Mouse (Mus musculus): ENCODE measurements around the gene Csf1. TPM values are rescaled to one million over a fixed set of nuclear protein-coding genes. Genes with fewer than 3 reads are reported as not detected.

The Csf1 gene
- total RNA-seq (2021) = 10 to 100 TPM; 18.0 to 19.8 TPM
- long read RNA-seq, experiment 1, full-length matches to known transcripts = 4 of 8 reads
- long read RNA-seq, experiment 1, partial matches to known transcripts = 3 of 8 reads
- long read RNA-seq, experiment 1, other reads (novel, unspliced or antisense) = 1 of 8 reads
- long read RNA-seq, experiment 2, full-length matches to known transcripts = 4 of 11 reads
- long read RNA-seq, experiment 2, partial matches to known transcripts = 5 of 11 reads
- long read RNA-seq, experiment 2, other reads (novel, unspliced or antisense) = 2 of 11 reads

DNA sequence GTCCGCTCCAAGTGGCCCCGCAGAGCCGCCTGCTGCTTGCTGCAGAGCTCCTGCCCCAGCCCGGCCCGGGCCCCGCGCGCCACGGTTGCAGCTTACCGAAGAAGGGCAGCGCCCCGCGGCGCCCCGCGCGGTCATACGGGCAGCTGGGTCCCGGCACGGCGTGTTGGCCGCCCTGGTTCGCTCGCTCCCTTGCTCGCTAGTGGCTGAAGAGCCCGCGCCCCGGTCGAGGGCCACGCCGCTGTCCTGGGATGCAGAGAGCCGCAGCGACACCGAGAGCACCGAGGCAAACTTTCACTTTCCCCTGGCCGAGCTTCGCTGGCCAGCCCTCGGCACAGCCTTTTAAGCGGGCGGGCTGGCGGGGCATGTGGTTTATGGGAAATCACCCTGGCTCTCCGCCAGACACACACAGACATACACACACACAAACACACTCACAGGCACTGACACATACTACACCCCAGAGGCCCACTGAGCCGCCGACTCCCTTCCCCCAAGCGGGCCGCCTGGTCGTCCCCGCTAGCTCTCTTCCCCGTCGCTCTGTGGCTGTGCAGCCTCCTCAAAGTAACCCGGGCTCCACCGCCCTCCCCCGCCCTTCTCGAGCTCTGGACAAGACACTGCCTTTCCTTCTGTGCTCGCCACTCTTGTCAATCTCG, at the start of gene Csf1:
TSS of gene Csf1 (minus strand) at position 541 of the 653 bp plus-strand sequence.
- DNase-seq (ENCODE audit: low spot score in 2 of 2) = peak; percentile 60 to 72

DNA sequence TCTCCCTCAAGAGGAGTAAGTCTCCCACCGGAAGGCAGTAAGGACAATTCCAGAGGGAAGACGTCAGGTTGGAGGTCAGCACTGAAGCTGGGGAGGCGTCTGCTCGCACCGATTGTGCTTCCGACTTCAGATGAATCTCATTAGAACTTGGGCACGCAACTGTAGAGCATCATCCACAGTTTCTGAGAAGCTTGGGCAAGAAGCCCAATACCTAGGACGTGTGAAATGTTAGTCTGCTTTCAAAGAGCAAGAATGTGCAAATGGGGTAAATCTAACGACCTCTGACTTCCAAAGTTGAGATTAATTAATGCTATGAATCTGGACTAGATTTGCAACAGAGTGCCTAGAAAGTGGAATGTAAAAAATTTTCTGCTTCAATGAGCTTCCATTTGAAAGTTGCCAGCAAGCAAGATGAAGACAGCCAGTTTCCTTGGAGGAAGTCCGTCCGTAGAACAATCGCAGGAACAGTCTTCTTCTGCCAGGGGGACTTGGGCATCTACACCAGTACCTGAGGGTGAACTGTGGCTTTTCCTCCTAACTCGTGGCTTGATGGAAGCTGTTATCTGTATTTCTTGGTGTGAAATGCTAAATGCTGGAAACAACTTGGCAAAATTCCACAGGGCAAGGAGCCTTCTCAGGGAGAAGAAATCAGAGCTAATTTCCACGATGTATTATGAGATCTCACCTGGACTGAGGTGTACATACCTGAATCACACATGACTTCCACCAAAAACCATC, 47.9 kb upstream of the Csf1 start:
- no peak for DNase-seq (ENCODE audit: low spot score in 2 of 2)

DNA sequence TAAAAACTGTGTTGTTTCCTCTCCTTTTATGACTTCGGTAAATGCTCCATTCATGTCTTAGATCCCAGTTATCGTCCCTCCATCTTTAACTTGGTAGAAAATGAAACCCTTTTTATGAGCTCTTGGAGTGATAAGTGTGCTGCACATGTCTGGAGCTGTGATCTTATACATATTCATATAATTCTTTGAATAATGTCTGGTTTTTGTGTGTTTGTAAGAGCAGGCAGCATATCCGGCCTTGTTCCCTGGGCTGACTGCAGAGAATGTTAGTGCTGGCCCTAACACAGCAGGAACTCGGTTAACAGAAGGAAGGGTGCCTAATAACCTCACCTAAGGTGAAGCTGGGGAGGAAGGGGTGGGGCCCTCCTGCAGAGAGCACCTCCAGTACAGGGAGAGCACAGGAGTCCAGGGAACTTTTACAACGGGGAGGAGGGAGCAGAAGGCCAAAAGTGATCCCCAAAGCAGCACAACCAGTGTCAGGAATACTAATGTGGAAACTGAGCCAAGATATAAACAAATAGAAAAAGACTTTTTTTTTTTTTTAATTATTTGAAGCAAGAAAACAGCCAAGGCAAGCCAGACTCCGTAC, 47.2 kb upstream of the Csf1 start:
- DNase-seq (ENCODE audit: low spot score in 2 of 2) = no peak

DNA sequence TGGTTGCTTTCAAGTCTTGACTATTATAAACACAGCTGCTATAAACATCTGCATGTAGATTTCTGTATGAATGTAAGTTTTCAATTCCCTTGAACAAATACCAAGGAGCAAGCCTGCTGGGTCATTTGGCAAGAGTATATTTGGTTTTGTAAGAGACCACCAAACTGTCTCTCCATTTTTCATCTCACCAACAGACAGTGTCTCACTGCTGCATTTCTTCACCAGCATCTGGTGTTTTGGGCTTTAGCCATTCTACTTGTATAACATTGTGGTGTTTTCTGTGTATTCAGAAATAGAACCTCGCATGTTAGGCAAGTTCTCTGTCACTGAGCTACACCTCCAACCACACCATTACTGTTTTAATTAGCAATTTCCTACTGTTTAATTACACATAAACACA, 46.6 kb upstream of the Csf1 start:
- no peak for DNase-seq (ENCODE audit: low spot score in 2 of 2)

DNA sequence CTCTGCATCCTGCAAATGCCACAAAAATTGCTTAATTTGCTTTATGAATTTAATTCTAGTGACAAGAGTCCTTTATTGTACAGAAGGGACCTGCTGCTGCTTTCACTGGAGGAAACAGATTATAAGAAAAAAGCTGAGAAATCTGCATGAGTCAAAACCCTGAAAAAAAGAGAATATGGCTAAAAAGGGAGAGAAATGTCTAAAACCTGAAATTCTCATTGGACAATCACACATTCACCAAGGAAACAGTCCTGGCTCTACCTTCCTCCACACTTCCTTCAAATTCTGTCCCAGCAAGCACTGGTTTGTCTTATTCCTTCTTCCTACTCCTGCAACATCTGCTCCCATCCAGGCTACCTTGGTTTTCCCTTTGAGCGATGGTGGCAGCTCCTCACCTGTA, 44.5 kb upstream of the Csf1 start:
- no peak for DNase-seq (ENCODE audit: low spot score in 2 of 2)

DNA sequence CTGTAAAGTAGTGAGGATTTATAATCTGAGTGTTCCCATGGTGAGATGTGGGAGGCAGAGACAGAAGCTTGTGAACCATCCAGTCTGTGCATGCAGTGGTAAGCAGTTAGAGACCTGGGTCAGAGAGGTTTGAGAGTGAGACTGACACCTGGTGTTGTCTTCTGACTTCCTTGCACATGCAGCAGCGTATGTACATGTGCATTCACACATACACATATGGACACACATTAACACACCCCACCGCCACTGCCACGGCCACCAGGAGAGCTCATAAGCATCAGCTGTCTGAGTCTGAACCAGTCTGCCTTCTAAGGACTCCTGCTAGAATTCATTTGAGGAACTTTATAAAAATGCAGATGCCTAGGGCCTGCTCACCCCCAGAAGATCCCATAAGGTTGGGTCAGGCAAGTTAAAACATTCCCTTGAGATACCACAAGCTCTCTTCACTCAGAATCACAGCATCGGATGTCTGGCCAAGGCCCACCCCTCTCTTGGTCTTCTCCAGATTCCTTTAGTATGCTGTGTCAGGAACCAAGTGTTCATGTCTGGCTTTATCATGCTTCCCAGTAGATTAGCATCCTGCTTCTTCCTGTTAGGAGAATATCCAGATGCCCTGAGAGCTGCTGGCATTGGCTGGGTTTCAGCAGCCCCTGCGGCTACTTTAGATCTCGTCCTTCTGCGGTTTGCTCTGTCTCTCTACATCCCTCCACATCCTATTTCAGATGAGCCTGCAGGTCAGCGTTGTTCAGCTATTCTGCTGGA, 42.1 kb upstream of the Csf1 start:
- DNase-seq (ENCODE audit: low spot score in 2 of 2) = no peak

DNA sequence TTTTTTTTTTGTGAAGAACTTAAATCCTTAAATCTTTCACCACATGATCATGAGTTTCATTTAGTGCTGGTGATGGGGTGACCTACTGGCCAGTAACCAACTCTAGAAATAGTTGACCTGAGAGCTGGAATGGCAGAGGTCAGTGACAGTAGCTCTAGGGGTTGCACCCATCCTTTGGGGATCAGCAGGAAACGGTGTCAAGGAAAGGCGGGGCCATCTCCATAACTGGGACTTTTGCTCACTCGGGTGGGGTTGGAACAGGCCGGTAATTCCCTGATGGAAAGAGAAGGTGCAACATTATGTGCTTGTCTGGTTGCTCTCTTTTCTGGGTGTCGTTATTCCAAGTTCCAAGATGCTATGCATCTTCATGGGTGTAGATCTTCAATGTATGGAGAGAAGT, 38.7 kb upstream of the Csf1 start:
- no peak for DNase-seq (ENCODE audit: low spot score in 2 of 2)

DNA sequence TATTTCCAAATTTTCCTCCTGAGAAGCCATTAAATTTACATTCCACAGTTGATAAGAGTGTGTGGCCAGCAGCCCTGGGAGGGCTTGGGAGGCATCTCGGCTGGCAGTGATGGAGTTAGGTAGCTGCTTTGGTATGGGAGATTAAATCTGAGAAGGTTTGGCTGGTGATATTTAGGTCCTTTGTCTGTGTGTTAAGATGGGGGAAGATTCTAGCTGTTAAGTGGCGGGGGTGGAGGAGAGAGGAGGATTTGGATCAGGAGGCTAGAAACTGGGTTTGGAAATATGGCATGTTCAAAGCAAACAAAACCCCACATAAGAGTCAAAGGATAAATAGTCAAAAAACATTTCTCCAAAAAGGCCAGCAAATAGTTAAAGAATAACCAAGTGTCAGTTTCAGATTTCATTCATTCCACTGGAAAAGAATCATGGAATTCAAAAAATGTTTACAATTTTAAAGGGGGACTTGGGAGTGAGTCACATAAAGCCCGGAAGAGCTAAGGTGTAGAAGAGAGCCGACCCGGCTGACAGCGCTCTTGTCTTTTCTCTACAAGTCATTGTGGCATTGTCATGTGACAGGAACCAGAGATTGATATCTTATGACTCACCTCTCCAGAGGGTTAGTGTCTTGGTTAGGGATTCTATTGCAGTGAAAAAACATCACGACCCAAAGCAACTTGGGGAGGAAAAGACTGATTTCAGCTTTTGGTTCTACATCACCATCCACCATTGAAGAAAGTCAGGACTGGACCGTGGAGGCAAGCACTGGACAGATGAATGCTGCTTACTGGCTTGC, 36.1 kb upstream of the Csf1 start:
- DNase-seq (ENCODE audit: low spot score in 2 of 2) = no peak

DNA sequence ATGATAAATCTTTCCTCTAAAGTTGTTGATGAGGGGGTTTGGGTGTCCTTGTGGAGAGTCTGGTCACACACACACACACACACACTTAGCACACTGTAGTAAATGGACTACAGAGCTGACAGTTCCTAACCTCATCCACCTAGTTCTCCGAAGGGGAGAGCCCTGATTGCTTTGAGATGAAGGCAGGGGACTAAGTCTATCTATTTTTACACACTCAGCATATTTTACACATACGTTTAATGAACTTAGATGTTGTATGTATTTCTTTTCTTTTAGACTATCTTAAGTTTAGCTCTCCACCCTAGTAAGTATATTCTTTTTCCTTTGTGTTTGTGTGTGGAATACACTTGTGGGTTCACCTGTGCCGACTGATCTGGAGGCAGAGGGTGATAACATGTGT, 34.6 kb upstream of the Csf1 start:
- no peak for DNase-seq (ENCODE audit: low spot score in 2 of 2)

DNA sequence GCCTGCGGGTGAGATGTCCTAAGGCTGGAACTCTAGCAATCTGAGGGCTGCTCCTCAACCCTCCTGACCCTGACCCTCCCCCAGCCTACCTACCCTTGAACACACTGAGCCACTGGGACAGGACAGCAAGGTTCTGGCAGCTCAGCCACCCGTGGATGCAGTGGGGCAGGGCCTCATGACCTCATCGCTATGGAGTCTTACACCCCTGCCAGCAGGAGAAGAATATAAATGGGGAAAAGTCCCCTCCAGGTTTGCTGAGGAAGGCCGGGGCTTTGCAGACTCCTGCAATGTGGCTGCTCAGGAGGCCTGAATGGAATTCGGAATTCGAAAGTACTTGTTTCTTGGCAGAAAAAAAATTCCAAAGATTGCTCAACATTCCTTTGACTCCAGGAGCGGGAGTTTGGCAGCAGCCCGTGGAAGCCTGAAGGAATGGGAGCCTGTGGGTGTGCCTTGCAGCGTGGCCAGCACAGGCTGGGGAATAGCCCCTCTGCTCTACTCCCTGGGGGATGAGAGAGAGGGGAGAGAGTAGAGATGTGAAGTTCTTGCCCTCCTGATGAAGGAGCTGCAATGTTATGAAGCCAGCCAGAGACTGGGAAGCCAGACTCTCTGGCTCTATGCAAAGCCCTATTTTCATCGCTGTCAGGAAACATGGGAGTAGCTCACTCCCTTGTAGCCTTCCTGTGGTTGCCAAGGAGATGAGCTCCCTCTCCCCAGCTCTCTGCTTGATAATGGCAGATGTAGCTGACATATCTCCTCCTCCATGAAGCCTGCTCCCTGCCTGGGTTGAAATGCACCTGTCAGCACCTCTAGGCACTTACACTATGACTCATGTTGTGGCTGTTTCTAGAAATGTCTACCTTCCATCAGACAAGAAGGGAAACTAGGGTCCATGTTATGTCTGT, 33.3 kb upstream of the Csf1 start:
- no peak for DNase-seq (ENCODE audit: low spot score in 2 of 2)

DNA sequence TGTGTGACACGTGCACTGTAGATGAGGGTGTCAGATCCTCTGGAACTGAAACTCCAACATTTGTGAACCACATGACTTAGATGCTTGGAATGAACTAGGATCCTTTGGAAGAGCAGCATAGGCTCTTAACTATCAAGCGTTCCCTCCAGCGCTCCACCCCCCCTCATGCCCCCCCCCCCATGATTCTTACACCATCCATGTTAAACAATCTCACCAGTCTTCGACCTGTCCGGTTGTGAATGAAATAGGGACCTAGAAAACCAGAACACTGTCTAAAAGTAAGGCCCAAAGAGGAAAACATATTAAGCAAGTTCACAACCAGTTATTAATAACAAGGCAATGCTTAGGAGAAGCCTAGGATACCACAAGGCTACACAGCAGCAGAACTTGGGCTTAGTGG, 32.5 kb upstream of the Csf1 start:
- DNase-seq (ENCODE audit: low spot score in 2 of 2) = no peak

DNA sequence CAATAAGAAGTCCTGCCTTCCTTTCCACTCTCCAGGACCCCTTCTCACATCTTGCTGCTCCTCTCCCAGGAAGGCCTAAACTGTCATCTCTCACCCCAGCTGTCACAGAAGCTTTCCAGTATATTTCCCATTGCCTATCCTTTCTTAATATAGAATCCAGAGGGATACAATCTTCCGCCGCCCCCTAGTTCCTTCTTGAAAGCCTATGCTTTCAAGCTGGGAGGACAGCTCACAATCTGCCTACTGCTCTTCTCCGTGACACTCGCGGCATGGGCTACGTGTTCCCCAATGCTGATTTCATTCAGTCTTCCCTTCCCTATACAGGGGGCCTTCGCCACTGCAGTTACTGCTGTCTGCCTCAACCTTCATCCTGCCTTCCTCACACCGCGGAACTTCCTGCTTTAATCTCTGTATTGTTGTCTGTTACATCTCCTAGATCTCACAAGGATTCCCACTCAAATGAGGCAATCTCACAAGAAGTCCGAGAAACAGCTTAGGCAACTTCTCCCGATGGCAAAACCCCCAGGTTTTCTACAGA, 30.6 kb upstream of the Csf1 start:
- DNase-seq (ENCODE audit: low spot score in 2 of 2) = no peak

DNA sequence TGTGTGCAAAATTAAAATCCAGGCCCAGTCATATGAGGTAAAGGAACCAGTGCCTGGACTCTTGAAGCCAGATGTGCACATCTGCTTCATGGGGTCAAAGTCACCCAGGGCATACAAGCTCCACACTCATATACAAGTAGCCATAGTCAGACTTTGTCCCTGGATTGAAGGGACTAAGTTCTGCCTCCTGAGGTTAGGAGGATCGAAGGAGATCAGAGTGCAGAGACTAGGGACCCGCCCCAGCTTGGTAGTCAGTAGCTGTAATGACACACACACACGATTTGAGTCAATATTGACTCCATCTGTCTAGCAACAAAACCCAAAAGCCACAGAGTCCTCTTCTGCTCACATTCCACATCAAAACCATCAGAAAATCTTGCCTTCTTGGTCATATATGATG, 30.0 kb upstream of the Csf1 start:
- no peak for DNase-seq (ENCODE audit: low spot score in 2 of 2)

DNA sequence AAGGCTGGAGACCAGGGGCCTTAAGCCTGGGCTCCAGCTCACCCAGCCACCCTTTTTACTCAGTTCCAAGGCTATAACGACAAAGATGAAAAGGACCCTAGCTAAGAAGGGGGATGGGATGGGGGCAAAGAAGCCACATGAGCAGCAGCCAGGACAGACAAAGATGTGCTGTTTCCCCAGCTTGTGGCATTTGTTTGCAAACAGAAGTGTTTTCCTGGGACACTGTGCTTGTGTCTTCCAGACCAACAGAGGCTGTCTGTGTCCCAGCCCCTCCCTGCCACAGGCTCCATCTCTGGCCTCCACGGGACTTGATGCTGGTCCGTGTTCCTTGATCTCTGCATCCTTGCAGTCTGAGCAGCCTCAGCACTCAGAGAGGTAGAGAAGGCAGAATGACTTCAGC, 28.6 kb upstream of the Csf1 start:
- DNase-seq (ENCODE audit: low spot score in 2 of 2) = no peak

DNA sequence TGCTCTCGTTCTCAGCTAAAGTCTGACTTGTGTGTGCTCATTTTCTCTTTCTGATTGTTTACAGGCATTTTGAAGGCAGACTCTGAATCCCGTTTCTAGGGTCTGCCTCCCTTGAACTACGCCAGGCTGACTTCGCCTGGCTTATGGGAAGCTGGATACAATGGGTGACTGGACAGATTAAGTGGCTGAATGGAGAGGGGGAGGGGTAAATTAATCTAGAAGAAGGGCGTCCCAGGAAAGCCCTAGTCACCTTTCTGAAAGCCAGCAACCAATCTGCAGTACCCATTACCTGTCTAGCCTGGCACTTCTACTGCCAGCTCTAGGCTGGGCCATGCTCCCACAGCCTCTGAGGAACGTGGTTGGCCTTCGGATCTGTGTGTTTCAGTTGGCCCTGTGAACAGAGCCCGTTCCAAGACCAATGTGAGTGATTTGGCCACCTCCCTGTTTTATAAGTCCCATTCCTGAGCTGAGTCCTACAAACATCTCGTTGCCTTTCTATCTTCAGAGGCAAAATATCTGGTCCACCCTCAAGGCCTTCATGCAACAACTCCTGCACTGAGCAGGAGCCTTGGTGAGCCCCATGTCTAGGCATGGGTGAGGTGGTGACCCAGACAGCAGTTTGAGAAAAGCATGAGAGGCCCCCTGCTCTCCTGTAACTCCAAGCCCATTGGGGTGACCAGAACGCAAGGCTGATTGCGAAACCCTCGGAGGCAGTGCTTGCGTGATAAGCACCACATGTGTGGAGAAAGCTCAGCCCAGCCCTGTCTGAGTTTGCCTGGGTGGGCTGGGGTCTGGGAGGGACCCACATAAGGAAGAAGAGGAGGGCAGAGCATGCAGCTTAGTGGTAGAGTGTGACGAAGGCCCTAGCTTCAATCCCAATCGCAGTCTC, 27.6 kb upstream of the Csf1 start:
- DNase-seq (ENCODE audit: low spot score in 2 of 2) = no peak

DNA sequence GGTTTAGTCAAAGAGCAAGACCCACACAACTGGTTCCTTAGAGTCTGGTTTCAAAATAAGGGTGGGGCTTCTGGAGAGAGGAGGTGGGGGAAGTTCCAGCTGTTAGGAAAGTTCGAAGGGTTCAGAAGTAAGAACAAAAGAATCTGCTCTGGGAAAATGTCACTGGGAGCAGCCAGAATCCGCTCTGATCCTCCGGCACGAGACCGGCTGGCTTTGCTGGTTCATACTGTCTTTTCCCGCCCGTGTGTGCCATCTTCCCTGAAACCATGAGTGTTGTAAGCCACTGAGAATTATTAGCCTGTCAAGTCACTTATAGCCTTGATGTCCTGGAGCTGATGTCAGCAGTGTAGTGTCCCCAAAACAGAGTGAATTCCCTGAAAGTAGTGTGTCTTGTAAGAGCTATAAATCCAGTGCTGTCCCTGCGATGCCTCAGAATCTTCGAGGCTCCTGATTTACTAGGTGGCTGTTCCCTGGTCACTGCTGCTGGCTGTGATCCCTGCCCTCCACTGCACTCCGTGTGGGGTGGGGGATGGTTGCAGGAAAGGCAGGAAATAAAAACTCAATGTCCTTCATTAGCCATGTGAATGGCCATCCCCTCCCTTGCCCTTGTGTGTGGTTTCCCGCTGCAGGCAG, 26.8 kb upstream of the Csf1 start:
- peak in 1 of 2 experiments; percentile 28 for DNase-seq (ENCODE audit: low spot score in 2 of 2)

DNA sequence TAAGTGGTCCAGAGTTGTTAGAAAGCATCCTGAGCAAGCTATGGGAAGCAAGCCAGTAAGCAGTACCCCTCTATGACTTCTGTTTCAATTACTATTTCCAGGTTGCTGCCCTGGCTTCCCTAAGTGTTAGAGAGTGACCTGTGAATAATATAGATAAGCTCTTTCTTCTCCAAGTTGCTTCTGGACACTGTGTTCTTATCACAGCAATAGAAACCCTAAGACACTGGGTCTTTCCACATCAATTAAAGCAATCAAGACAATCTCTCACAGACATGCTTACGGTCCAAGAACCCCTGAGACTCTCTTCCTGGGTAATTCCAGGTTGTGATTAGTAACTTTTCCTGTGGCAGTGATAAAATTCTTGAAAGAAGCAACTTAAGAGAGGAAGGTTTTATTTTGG, 26.1 kb upstream of the Csf1 start:
- DNase-seq (ENCODE audit: low spot score in 2 of 2) = no peak

DNA sequence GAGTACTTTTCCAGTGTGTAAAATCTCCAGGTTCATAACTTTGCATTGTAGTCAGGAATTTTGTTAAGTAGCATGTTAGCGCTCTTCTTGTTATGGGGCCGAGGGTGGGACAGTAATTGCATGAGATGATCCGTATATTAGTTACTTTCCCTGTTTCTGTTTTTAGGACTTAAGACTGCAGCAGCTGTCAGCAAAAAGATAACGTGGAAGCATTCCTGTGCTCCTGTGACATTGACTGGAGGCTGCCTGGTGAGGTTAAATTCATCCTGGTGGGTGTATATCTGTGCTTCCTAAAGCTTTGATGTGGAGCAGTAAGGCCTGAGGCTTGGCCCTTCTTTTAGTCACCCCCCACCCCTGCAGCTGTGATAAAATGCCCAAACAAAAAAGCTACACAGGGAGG, 25.3 kb upstream of the Csf1 start:
- no peak for DNase-seq (ENCODE audit: low spot score in 2 of 2)

Measured in adrenal gland, postnatal 4 days (tissue).